Mouse (Mus musculus): ENCODE results near the gene Gm3298.
"Not testable (repeated sequence)": the region's sequence is repeated elsewhere in the genome, so short reads cannot be mapped to it uniquely, and the experiment has no call there.

Gene Gm3298

DNA sequence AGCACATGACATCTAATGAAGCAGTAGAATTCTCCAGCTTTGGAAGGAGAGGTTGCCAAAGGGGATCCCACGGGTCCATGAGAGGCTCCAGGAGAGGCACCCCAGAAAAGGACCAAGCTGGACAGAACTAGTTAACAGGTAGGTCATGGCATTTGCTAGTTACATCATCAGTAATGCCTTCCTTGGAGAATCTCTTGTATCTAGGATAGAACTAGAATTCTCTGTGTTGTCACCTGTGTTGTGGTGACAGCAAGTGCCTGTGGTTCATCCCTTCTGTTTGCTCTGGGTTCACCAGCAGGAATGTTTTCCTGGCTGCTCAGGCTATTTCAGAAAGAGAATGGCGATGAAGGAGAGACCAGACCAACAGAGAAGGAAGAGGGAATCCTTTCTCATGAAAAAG lies at the start of gene Gm3298:
Gene Gm3298, plus strand, starts transcription at position 301 of the 400 bp plus-strand sequence.
- not testable (repeated sequence) for DNase-seq

DNA sequence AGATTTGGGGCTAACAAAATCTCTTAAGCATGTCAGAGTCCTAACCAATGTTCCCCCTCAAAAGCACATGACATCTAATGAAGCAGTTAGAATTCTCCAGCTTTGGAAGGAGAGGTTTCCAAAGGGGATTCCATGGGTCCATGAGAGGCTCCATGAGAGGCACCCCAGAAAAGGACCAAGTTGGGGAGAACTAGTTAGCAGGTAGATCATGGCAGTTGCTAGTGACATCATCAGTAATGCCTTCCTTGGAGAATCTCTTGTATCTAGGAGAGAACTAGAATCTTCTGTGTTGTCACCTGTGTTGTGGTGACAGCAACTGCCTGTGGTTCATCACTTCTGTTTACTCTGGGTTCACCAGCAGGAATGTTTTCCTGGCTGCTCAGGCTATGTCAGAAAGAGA lies 32.1 kb upstream of the Gm3298 start, which contains the start of gene Gm8297:
Gene Gm8297, plus strand, starts transcription at position 301 of the 400 bp plus-strand sequence.
- not testable (repeated sequence) for DNase-seq

DNA sequence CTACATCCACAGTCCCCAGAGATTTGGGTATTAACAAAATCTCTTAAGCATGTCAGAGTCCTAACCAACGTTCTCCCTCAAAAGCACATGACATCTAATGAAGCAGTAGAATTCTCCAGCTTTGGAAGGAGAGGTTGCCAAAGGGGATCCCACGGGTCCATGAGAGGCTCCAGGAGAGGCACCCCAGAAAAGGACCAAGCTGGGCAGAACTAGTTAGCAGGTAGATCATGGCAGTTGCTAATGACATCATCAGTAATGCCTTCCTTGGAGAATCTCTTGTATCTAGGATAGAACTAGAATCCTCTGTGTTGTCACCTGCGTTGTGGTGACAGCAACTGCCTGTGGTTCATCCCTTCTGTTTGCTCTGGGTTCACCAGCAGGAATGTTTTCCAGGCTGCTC lies 34.6 kb downstream of the Gm3298 start, which contains the start of gene 4930555G01Rik:
Gene 4930555G01Rik, plus strand, starts transcription at position 301 of the 400 bp plus-strand sequence.
- not testable (repeated sequence) for DNase-seq
